Mouse (Mus musculus): ENCODE results near the gene Gm42372.
"Not testable (repeated sequence)": the region's sequence is repeated elsewhere in the genome, so short reads cannot be mapped to it uniquely, and the experiment has no call there.

Gm42372 gene

DNA sequence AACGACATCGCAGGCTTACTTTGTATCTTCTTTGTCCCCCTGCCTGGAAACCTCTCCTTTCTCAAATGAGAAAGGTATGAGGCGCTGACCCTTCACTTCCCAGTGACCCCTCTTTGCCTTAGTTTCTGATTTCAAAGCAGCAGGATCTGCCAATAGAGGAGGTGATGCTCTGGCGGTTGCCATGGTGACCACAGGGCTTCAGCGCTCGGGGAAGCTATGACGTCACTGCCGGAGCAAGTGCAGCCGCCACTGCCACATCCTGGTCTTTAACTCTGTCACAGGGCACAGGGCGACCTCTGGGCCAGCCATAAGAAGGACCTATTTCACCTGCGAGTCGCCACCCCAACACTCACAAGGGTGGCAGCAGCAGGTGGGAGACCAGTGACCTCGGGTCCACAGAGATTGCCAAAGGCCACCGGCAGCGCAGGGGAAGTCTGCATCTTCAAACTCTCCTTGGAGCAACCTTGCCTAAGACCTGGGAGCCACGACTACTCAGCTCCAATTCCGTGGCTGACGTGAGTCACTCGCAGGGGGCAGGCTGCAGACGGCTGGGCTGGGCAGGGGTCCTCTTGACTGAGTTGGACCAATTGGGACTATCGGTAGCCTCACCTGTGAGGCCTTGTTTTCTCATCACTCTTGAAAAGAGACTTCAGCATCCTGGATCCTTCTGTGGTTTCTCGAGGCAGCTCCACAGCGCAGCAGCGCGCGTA is at the start of gene Gm42372:
Gene Gm42372, plus strand, starts transcription at position 228 of the 710 bp plus-strand sequence.
- peak; percentile 65 for DNase-seq

GRCm38 (mm10) chr7:16937312-16937711 is 45.6 kb upstream of the Gm42372 start:
- DNase-seq: peak; percentile 34

- DNase-seq: no peak
Measured at GRCm38 (mm10) chr7:16938117-16938791, 44.6 kb upstream of the Gm42372 start.

- DNase-seq: peak; percentile 52
Measured at GRCm38 (mm10) chr7:16940292-16940691, 42.6 kb upstream of the Gm42372 start.

DNA sequence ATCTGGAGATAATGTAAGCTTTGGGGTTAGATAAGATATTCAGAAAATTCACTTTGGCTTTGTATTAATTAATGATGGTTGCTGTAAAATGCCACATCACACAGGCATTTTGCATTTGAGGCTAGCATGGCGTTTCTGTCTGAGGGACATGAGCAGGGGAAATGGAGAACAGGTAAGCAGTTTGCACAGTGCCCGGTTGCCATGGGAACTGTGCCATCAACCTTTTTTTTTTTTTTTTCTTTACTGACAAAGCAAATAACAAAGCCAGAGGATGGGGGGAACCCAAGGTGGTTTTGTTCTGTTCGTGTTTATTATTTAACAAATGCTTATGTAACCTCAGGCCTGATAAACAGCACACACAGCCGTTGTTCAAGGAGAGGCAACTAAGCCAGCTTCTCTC is 40.0 kb upstream of the Gm42372 start:
- DNase-seq: no peak

- peak; percentile 92 for DNase-seq
Measured at GRCm38 (mm10) chr7:16944061-16944807, 38.7 kb upstream of the Gm42372 start, which contains the start of gene Pnmal2. Gene Pnmal2, plus strand, starts transcription at chr7:16944682.

- no peak for DNase-seq
Measured at GRCm38 (mm10) chr7:16944808-16945315, 38.0 kb upstream of the Gm42372 start.

- peak; percentile 27 for DNase-seq
Measured at GRCm38 (mm10) chr7:16945419-16945818, 37.5 kb upstream of the Gm42372 start.

DNA sequence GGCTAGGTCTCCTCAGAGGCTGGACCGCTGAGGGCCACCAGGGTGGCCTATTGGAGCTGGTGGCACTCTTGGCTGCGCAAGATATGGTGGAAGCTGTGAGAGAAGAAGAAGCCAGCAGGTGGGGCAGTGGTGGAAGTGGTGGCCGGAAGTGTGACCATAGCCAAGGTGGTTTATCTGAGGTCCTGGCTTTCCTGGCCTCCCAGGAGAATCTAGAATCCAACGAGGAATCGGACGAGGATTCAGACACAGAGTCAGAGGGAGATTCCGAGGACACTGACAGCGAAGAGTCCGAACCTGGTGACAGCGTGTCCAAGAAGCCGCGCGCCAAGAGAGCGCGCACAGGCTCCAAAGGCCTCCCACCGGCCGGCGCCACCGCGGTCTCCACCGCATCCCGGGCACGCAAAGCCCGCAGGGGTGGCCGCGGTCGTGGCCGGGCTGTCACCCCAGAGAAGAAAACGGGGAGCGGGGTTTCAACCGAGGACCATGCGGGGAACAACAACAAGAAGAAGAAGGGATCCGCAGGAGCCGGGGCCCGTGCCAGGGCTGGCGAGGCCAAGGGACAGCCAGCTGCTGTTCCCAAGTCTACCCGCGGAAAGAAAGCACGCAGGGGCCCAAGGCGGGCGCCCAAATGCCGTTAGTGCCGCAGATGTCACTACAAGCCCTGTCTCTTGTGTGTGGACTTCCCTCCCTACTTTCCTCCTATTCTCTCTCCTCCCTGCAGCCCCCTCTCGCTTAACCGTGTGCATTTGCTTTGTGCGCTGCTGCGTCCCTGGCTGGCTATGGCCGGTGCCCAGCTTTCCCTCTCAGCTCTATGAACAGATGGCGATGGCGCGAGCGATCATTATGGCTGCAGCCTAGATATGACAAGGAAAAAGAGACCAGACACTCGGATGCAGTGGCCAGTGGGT is 36.2 kb upstream of the Gm42372 start:
- DNase-seq: peak; percentile 42

DNA sequence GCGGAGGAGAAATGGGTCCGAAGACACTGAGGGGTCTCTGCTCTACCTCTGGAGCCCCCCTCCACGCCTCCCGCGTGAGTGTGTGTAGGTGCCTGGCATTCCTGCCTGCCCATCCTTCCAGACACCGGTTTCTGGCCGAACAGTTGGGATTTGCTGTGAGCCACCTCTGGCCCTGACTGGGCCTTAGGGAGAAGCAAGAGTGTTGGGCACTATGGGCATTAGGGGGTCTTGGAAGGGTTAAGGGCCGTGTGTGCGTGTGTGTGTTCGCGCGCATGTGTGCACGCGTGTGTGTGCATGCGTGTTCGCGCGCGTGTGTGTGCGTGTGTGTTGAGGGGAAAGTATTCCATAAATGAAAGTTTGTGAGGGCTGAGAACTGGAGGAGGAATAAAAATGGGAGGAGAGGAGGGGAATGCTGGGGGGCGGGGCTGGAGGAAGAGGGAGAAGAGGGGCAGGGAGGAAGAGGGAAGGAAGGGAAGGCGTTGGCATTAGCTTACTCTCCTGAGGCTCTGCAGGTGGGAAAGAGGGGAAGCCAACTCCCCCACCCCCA is 35.5 kb upstream of the Gm42372 start:
- DNase-seq: peak; percentile 50

DNA sequence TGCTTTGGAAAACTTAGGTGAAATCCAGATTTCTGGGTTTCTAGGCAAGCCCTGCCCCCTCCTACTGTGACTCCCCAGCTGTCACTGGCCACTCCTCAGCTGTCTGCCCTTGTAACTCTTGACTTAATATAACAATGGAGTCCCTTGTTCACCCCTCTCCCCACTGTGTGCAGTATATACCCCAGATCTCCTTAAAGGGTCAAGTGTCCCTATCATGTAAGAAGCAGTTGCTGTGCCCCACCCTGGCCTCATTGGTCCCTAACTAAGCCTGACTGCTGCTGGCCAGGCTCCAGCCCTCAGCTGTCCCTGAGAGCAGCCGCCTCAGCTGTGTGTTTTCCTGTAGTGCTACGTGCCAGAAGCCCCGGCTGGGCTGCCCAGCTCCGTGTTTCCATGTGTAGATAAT is 34.9 kb upstream of the Gm42372 start:
- peak; percentile 78 for DNase-seq

DNA sequence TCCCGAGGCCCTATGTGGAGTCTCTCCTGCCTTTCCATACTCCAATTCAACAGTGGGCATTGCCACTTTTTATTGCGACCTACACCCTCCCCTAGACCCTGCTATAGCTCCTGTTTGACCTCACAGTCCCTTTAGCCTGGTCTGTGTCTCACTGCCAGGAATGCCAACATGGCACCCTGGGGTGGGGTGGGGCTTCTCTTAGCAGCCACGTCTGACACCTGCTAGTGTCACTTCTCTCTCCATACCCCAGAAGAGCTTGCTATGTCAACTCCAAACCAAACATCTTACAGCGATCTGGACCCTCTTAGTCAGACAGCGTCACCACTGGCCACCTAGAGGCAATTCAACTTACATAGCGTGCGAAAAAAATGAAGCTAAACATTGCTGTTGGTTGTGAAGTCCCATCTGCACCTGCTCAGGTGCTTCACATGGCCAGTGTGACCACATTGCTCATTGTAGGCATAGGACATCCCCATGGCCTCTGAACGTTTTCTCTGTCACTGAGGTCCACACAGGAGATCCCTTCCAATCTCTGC is 33.9 kb upstream of the Gm42372 start:
- no peak for DNase-seq

GRCm38 (mm10) chr7:16949908-16950841 is 32.7 kb upstream of the Gm42372 start:
- DNase-seq: peak; percentile 86

GRCm38 (mm10) chr7:16950861-16951635 is 31.8 kb upstream of the Gm42372 start:
- peak; percentile 87 for DNase-seq

GRCm38 (mm10) chr7:16953776-16954175 is 29.1 kb upstream of the Gm42372 start:
- not testable (repeated sequence) for DNase-seq

DNA sequence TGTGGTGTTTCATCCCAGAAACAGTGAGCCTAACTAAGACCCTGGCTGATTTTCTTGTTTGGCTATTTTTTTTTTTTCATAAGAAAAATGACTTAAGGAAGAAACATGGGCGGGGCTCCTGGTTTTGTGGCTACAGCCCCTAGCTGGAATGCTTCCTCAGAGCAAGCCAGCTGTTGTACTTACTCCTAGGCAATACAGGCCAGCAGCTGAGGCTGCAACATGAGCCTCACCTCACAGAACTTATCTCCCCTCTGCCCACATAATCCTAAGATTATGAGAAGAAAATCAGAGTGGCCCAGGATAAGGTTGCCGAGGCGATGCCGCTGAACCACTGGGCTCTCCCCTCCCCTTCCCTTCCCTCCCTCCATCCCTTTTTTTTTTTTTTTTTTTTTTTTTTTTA is 27.2 kb upstream of the Gm42372 start:
- no peak for DNase-seq

- DNase-seq: no peak
Measured at GRCm38 (mm10) chr7:16956410-16957265, 26.2 kb upstream of the Gm42372 start.

DNA sequence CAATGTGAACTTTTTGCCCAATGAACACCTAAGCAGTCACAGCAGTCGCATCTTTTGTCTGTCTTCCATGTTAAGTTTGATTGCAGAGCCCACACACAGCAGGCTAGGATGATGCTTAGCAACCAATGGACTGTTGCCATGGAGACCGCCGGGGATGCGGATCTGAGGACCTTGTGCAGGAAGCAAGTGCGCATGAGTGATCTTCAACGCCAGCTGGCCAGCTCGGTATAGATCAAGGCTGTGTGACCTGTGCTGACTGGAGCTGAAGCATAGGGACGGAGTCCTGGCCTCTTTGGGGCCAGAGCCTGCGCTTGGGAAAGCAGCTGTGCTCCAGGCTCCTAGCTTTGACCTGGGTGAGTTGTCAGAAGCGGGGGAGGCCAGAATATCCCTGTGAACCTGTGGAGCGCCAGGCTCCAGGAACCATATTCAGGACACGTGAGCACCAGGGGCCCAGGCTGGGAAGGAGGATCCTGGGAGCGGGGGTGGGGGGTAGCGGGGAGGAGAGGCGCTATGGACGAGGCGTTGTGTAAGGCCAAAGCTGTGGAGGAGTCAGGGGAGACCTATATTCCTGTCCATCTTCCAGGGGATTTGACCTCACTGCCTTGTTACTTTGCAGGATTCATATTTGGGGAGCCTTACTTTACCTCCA is 23.2 kb upstream of the Gm42372 start, which contains the start of gene Pnmal1:
Gene Pnmal1, plus strand, starts transcription at position 141 of the 649 bp plus-strand sequence.
- DNase-seq: peak; percentile 72

Data from kidney, postnatal 10 days (tissue).